Mouse (Mus musculus): Measurements from ENCODE around the gene Hephl1.

Gene Hephl1

DNA sequence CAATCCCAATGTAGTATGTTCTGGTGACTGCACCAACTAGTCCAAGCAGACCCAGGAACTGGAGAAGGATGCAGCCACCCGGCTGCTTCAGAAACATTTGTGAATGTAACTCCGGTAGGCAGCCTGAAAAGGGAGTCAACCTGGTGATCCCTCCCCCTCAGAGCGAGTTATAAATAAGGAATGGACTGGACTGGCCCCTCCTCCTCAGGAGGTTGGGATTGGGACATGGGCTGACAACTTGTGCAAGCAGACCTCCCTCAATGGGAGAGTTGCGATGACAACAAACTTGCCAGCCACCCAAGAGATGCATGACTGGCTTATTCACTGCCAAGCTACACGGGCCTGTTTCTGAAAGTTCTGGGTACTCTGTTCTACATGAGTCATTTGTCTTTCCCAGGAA is at the start of gene Hephl1:
Gene Hephl1 (minus strand): TSS at position 101 of the 400 bp plus-strand sequence.
- 88% methylated on average over 5 of the region's 5 CpGs for WGBS

DNA sequence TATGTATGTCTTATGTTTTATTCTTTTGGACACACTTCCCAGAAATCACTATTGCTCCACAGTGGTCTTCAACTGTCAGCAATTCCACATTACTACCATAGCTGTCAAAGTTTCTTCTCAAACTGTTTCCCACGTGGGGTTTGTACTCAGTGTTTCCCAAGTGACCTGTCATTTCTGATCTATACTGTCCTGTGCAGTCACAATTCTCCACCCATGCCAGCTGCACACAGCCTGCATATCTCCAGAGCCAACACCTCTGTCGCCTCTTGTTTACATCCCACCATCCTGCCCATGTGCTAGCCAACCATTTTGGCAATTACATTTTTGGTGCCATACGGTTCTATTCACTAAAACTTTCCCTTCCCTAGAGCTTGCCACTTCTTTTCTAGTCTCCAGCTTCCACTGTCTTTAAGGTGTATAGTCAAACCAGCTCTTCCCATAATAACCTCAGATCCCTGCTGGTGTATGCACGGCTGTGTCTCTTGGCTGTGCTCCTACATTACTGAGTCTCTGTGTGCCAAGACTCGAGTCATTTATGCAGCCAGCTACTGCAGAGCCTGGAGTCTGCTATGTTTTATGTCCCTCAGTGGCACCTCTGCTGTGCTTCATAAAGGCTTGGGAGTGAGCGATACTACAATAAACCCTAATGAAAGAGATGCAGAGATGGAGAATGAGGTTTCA is 37.5 kb upstream of the Hephl1 start:
- 46% methylated on average over 6 of the region's 6 CpGs for WGBS

DNA sequence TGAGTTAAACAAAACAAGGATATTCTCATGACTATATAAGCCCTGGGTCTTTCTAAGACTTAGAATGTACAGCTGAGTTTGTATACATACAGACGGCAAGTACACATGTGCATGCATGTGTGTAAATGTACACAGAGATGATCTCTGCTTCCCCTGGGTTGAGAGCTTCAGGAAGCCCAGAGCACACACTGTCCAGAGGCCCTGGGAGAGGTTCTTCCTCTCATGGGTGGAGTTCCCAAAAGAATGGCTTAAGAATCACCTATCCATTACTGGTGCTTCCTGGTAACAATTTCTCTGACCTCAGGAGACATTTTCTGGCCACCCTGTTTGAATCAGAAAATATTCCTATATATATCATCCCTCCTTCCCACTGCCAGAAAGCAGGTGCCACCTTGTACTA is 28.6 kb upstream of the Hephl1 start:
- 90% methylated on average over 1 of the region's 1 CpGs for WGBS

DNA sequence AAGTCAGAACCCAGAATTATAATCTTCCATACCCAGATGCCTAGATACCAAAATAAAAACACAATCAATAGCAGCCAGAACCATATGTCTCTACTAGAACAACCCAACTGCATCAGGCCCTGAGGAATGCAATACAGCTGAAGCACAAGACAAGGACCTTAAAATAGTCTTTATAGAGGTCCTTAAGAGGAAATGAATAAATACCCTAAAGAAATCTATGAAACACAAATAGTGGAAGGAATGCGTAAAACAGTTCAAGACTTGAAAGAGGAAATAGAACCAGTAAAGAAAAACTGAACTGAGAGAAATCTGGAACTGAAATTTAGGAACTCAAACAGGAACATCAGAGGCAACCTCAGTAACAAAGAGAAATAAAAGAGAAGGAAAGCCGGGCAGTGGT is 14.0 kb upstream of the Hephl1 start:
- WGBS = 92% methylated on average over 2 of the region's 2 CpGs

DNA sequence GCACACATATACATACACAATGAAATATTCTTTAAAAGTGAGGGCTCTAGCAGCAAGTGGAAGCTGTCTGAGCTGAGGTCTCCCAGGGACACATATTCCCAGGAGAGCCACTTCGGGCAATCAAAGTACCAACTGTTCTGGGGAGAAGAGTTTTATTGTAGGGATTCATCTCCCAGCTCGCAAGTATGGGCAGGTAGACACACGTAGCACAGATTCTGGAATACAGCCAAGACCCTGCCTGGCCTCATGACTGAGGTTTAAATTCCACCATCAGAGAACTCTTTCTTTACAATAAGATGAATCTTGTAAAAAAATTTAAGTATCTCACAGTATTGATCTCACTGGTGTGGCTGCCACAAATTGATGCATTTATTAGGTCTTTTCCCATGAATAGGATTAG is 10.5 kb upstream of the Hephl1 start:
- WGBS = 81% methylated on average over 3 of the region's 3 CpGs

DNA sequence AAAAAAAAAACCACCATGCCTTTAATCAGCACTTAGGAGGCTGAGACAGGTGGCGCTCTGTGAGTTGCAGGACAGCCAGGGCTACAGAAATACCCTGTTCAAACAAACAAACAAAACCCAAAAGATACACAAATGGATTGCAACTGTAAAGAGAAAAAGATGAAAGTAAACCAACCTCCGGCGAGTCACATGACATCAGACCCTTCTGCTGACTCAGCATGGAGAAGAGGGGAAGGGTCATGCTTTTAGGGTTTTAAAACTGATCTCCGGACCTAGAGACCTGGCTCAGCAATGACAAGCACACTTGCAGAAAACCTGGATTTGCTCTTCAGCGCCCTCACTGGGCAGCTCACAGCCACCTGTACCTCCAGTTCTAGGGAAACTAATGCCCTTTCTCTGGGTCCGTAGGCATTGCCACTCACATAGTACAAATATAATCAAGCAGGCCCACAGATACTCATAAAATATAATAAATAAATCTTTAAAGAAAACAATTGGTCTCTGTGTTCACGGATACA is 9.0 kb upstream of the Hephl1 start:
- 60% methylated on average over 7 of the region's 7 CpGs for WGBS

DNA sequence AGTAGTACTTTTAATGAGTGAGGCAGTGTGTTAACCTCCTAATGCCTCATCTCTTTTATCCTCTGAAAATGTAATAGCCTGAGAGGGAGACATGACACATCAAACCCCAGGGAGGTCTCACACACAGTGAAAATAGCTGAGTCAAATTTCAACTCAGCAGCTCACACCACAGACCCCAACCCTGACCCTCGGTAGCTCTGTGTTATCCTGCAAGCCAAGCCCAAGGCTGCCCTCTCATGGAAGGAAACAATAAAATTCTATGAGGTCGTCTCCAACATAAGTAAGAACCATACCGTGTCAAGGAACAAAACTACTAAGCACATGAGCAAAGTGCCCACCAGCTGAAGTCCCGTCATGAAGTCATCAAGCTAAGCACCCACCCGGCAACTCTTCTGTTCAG is 8.3 kb upstream of the Hephl1 start:
- WGBS = 62% methylated on average over 5 of the region's 5 CpGs

DNA sequence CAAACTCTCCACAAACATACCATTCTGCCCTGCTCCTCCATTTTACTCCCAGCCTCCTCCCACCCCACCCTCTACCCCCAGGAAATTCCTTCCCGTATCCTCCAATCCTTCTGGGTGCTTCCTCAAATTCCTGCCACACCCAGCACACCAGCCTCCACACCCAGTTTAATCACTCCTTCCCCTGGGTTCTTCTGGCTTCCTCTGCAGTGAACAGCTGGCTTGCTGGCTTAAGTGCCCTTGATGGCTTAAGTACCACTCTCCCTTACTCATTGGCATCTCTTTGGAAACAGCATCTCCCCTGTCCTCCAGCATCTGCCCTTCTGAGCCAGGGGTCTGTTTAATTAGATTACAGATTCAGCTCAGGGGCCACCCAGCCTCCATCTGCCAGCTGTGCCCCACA is 7.6 kb upstream of the Hephl1 start:
- WGBS = 62% methylated on average over 1 of the region's 1 CpGs

DNA sequence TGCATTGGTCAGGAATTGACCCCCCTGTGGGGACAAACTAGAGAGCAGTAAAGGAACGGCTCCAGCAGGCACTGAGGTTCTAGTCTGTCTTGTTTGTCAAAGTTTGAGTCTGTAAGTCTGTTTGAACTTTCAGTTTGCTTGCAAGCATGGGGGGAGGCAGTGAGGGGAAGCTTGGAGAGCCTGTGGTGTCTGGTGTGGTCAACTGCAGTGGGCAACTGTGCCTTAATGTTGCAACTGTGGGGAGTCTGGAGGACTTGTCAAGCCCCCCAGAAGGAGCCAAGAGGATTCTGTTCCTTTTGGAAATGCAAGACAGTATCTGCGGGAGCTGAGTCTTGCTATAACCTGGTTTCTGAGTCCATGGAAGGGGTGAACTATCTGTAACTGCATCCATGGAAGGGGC is 4.3 kb upstream of the Hephl1 start:
- 92% methylated on average over 2 of the region's 2 CpGs for WGBS

DNA sequence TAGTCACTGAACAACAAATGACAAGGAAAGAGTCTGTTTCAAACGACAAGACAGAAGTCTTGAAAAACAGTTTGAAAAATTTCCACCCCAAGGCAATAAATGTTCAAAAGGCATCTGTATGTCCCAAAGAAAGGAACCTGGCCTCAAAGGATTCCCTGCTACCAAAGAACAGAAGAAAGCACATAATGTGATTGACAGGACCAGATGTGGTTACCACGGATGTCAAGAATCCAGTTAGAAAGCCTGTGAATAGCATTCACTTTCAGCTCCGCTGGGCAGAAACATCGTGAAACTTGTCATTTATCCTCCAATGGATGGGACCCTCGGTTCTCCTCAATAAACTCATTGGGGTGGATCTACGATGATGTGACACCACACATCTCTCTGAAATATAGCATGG is 2.2 kb upstream of the Hephl1 start:
- WGBS = 60% methylated on average over 6 of the region's 6 CpGs

DNA sequence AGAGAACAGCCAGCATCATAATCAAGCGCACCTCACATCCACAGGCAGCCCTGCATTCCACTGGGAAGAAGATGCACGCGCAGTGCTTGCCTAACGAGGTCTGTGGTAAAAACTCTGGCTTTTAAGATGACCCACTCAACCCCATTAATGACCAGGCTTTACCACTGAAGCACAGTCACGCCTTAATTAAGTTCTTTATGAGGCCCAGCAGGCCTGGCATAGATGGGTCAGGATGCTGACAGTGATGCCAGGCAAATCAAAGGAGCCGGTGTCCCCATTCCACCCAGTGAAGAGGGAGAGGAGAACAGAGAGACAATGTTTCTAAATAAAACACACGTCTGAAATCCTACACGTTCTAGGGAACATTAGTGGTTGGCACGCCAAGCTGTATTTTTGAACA is 3.8 kb downstream of the Hephl1 start:
- WGBS = 71% methylated on average over 9 of the region's 9 CpGs

DNA sequence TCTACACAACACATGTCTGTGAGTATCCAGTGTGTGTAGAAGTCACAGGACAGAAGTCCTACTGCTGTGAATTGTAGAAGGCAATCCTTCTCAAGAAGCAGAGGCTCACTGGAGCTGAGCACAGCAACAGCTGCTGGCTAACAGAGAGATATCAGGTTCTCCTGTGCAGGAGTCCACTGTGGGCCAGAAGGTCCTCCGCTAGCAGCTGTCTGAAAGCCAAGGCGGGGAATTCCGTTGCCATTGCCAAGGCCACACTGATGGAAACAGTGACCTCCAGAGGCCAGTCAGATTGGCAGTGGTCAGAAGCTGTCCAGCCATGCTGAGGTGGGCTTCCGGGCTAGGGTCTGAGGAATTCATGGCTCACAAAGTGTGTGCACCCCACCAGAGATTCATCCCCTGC is 6.8 kb downstream of the Hephl1 start:
- WGBS = 83% methylated on average over 4 of the region's 4 CpGs

DNA sequence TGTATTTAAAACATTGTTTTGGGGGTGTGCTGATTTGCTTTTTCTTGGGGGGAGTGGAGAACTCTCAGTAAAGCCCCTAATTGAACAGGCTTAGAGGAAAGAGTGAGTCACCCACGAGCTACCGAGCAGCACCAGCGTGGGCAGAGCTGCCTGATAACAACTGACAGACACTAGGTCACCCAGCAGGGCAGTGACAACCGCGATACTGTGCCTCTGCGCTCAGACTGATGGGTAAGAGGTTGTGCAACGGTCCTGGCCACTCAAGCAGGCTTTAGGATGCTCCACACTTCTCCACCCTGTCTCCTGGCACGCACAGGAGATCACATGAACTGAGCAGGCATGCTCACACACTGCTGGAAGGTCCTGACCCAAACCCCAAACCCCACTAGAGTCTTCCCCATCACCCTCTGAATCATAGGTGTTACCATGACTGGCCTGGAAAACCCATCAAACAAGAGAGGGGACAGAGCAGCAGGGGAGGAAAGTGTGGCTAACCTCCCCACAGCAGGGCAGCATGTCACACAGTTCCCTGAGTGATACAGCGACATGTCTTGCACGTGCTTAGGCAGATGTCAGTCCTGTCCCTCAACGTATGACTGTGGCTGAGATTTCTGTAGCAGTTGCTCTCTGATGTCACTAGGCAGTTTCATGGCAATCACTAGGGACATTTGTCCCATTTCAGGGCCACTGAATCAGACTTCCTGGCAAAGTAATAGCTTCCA is 8.2 kb downstream of the Hephl1 start:
- 71% methylated on average over 11 of the region's 11 CpGs for WGBS

DNA sequence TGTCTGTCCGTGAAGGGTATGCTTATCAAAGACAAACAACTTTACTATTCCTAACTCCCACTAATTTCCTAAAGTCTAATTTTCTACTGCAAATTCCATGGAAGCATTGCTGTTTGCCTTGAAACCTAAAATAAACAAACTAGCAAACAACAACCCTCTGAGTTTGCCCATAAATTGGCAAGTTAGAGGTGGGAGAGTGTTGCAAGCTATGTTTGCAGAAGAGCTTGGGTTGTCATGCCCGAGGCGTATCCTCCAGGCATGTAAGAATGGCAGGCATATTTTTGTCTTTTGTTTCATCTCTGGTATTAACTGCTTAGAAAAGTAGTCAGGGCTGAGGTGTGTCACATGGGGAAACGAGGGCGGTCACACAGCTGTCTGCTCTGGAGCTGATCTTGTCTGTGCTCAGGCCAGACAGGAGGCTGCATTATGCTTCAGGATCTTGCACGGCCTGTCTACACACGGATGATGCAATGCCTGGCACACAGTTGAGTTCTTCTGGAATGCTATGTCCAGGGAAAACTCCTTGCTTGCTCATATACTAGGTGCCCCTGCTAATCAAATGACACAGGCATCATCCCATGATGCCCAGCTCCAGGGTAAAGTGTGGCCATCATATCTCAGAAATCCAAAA is 10.3 kb downstream of the Hephl1 start:
- 77% methylated on average over 7 of the region's 7 CpGs for WGBS

DNA sequence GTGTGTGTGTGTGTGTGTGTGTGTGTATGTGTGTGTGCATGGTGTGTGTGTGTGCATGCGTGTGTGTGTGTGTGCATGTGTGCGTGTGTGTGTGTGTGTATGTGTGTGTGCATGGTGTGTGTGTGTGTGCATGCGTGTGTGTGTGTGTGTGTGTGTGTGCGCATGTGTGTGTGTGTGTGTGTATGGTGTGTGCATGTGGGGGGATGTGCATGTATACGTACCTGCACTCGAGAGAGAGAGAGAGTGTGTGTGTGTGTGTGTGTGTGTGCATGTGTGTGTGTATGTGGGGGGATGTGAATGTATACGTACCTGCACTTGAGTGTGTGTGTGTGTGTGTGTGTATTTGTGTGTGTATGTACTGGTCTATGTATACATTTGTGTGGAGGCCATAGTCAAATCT is 13.5 kb downstream of the Hephl1 start:
- 90% methylated on average over 7 of the region's 7 CpGs for WGBS

DNA sequence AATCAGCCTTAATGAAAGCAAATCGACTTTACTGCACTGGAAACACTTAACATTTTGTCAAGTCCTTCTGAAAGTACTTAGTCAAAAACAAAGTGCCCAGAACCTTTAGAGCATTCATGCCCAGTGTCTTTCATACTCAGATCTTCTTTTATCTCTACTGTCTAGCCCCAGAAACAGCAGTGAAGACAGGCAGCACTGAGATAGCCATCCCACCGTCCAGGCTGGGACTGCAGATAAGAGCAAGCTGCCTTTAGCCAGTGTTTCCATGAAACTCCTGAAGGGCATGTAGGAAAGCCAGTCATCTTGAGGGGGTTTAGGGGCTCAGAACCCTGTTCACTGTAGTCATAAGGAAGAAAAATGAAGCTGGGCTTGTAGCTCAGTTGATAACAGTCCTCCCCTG is 14.7 kb downstream of the Hephl1 start:
- WGBS = 84% methylated on average over 2 of the region's 2 CpGs

DNA sequence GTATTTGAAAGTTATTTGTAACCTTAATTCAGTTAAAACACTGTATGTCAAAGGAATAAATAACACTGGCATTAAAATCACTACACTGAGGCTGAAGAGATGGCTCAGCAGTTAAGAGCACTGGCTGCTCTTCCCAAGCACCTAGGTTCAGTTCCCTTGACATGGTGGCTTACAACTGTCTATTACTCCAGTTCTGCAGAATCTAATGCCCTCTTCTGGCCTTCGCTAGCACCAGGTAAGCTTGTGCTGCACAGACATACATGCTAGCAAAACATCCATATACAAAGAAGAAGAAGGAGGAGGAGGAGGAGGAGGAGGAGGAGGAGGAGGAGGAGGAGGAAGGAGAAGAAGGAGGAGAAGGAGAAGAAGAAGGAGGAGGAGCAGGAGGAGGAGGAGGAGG is 15.7 kb downstream of the Hephl1 start:
- WGBS = 92% methylated on average over 1 of the region's 1 CpGs

DNA sequence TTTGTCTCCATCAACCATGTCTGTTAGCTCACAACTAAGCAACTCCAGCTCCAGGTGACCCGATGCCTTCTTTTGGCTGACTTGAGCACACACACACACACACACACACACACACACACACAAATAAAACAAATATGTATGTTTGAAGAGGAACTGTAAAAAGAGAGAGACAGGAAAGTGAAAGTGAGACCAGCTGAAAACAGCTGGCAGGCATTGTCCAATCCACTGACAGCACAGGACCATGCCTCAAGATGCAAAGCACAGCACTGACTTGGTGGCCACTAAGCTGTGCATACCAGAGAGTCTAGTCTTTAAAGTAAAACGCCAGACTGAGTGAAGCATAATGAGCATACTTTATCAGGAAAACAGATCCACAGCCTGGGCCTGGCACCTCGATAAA is 16.7 kb downstream of the Hephl1 start:
- 84% methylated on average over 3 of the region's 3 CpGs for WGBS

DNA sequence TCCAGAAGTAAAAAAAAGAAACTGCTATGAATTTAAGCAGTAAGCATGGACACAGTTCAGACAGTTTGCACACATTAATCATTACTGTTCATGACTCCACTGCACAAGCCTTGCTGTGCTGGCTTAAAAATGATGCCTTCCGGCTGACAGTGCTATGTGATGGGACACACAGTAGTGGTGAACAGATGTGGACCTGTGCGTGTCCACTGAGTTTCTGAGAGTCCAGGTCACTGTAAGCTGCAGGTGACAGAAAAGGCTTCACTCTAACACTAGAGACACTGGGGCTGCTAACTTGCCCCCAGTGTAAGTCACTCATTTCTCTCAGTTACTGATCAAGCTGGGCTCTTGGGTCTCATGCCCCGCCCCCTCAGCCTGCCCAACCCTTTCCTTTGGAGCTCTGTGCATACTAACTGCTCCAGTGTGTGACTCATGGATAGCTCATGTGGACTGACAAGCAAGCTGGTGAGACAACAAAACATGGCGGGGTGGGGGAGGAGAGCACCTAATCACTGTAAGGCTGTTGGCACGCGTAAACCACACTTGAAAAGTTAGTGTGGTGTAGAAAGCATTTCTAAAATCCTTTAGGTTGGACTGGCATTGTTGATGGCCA is 43.1 kb downstream of the Hephl1 start:
- WGBS = 72% methylated on average over 6 of the region's 6 CpGs

DNA sequence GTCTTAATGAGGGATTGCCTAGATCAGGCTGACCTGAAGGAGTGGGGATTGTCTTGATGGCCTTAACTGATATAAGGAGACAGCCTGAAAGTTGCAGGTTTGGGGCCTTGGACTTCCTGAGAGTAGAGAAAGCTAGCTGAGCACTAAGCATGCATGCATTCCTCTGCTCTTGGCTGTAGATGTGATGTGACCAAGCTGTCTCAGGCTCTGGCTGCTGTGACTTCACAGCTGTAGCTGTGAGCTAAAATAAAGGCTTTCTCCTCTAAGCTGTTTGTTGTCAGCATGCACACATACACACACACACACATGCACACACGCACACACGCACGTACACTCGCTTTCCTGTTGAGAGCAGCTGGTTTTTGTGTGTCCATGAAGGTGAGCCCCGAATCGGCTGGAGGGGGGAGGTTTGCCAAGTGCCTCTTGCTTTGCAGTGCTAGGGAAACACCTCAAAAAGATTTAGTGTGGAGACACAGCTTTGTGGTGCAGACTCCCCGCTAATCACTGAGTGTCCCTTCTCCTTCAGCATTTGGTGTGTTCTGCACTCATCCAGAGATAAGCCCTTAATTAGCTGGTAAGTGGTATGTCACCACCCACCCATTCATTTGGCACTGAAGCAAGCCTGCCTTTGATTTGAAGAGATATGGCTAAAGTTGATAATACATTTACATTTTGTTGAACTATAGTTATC is 43.8 kb downstream of the Hephl1 start:
- 68% methylated on average over 7 of the region's 7 CpGs for WGBS

DNA sequence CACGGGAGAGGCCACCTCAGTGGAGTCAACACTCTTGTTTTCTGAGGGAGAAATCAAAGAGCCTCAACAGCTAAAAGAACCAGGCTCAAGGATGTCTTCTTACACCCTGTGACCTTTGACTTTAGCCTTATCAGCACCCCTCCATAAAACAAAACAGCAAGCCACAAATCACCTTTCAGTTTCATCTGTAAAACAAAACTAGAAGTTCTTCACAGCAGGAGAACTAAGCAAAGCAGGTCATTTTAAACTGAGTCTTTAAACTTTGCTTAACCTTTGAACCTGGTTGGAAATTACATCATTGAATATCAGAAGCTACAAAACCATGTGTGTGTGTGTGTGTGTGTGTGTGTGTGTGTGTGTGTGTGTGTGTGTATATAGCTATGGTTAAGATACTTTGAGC is 47.7 kb downstream of the Hephl1 start:
- 48% methylated on average over 1 of the region's 1 CpGs for WGBS

DNA sequence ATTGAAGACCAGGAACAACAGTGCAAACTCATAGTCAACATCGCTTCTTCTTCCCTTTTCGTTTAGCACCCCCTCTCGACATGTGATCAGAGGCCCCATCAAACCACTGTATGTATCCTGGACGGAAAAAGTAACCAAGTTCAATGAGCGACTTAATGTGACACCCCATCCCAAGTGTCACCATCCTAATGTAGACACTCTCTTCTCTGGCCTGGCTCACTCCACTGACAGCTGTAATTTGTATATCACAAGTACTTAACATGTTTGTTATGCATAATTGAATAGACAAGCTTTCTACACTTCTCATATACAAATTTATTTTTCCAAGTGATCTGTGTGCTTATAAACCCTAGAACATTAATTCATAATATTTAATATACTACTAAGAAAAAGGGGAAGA is 51.1 kb downstream of the Hephl1 start:
- WGBS = 94% methylated on average over 5 of the region's 5 CpGs
